Mouse (Mus musculus): ENCODE results near the gene Vps18. TPM values are rescaled to one million over a fixed set of nuclear protein-coding genes. Genes with fewer than 3 reads are reported as not detected.
A peak's percentile ranks its signal among the peaks of the same experiment; 100 is the strongest.

Vps18 gene
- polyA plus RNA-seq, 1 experiment from 2014 or later, result 18.3 TPM

DNA sequence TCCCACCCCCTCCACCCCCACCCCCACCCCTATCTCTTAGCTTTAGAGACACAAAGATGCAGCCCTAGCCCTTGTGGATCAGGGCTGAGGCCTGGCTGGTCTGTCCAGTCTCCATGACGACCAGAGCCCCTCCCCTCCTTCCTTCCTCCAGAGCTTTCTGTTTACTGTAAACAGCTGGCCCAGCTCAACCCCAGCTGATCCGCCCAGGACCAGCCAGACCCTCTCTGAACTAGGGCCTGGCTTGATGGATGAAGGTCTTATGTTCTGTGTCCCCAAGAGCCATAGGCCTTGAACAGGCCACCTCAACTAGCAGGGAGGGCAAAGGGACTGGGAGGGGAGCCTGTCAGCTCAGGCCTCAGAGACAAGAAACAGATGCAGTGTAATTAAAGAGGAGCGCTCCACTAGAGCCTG, 16.3 kb downstream of the Vps18 start:
- WGBS, result 14% methylated on average over 3 of the region's 3 CpGs
- no peak overlapping the region for H3K9ac ChIP-seq
- no peak overlapping the region for H3K4me2 ChIP-seq
- H3K4me1 ChIP-seq, result peaks cover 31% of the 10 kb centered on the region
- no peaks in the 10 kb centered on the region for H3K9me3 ChIP-seq
- H3K36me3 ChIP-seq, result no peaks in the 10 kb centered on the region
- no peaks in the 10 kb centered on the region for H3K27me3 ChIP-seq
- peak overlapping the region; percentile 37; the same call in 1 of the 2 replicates for H3K27ac ChIP-seq
- no peak overlapping the region for H3K4me3 ChIP-seq
- ATAC-seq (ENCODE audit: borderline replicate concordance, extremely low read depth, low FRiP score, low TSS enrichment), result peak; percentile 87

DNA sequence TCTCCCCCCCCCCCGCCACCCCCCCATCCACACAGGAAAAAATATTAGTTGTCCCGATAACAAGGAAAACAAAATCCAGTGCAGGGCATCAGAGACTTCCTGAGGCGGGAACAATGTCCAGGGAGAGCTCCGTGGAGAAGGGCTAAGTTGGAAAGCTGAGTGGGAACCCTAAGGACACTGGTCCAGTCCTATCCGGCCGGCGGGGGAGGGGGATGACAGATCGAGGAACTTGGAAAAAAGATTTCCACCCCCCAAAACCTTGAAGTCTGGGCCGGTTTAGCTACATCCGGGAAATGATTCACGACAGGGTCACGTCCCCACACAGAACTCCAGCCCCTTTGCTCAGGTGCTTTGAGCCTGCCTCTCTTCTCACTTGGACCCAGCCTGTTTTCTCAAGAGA, 23.0 kb downstream of the Vps18 start:
- H3K27me3 ChIP-seq, result no peaks in the 10 kb centered on the region
- no peak; the same call in 1 of the 2 replicates for ATAC-seq (ENCODE audit: borderline replicate concordance, extremely low read depth, low FRiP score, low TSS enrichment)
- peak overlapping the region; percentile 30 for H3K27ac ChIP-seq
- no peak overlapping the region for H3K9ac ChIP-seq
- H3K4me3 ChIP-seq, result no peak overlapping the region
- no peak overlapping the region for H3K4me2 ChIP-seq
- H3K36me3 ChIP-seq, result no peaks in the 10 kb centered on the region
- WGBS, result 28% methylated on average over 12 of the region's 12 CpGs
- no peaks in the 10 kb centered on the region for H3K9me3 ChIP-seq
- peaks cover 14% of the 10 kb centered on the region for H3K4me1 ChIP-seq

DNA sequence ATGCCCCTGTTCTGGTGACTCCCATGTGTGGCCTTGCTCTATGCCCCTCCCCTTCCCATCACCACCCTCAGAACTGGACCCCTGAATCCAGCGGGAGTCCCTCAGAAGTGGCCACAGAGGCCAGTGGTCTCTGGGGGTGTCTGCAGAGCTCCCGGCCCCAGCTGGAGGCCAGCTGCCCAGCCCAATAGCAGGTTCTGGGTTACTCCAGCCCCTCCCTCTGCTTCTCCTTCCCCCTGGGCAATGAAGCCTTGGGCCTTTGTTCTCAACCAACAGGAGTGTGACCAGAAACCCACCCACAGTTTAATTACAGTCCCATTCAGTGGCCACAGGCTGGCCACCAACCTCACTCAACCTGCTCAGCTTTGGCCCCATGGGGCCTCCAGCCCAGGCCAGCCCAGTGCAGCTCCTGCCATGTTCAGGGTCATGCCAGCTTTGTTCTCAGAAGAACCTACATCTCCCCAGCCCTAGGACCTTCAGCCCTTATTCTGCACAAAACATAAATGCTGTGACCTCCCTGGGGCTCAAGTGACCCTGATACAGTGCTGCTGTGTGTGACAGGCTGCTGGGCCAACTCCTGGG, 23.9 kb downstream of the Vps18 start:
- Histone ChIP-seq H3K4me2 (no peak overlapping the region), H3K36me3 (no peaks in the 10 kb centered on the region), H3K9me3 (no peaks in the 10 kb centered on the region), H3K4me3 (no peak overlapping the region), H3K9ac (no peak overlapping the region), H3K27me3 (no peaks in the 10 kb centered on the region), H3K27ac (no peak overlapping the region), H3K4me1 (peaks cover 14% of the 10 kb centered on the region)
- ATAC-seq (ENCODE audit: borderline replicate concordance, extremely low read depth, low FRiP score, low TSS enrichment), result no peak
- WGBS, result 67% methylated on average over 2 of the region's 2 CpGs

DNA sequence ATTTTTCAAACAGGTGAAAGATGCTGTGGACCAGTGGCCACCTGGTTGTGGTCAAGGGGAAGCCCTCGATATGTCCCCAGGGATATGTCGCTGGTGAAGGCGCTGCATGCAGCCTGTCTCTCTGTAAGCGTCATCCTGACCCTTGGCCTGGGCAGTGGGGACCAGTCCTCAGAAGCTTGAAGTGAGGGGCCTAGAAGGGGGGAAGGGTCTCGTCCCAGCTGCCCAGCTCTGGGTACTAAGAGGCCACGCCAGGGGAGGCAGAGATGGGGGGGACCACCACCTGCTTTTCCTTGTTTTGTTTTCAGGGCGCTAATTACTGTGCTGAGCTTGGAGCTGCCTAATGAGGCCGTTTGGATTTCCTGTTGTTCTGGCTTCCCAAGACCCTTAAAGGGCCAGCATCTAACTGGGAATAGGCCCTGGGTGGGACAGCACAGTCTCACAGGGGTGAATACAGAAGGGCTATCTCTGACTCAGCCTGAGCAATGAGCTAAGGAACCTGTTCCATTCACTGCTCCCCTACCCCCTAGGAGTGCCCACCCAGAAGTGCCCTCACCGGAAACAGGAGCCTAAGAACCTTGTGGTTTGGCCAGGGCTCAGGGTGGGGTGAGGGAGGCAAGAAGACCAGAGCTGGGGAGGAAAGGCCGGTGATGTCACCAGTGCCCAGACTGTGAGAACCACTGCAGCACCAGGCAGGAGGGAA, 25.4 kb downstream of the Vps18 start:
- H3K27ac ChIP-seq, result peak overlapping the region; percentile 70; the same call in 1 of the 2 replicates
- no peaks in the 10 kb centered on the region for H3K36me3 ChIP-seq
- H3K4me1 ChIP-seq, result peaks cover 14% of the 10 kb centered on the region
- no peaks in the 10 kb centered on the region for H3K9me3 ChIP-seq
- 0 out of 2 replicates have a peak, but pooled peaks have one; percentile 19 for ATAC-seq (ENCODE audit: borderline replicate concordance, extremely low read depth, low FRiP score, low TSS enrichment)
- H3K27me3 ChIP-seq, result no peaks in the 10 kb centered on the region
- H3K9ac ChIP-seq, result no peak overlapping the region
- 29% methylated on average over 10 of the region's 10 CpGs for WGBS
- no peak overlapping the region for H3K4me2 ChIP-seq
- H3K4me3 ChIP-seq, result no peak overlapping the region

DNA sequence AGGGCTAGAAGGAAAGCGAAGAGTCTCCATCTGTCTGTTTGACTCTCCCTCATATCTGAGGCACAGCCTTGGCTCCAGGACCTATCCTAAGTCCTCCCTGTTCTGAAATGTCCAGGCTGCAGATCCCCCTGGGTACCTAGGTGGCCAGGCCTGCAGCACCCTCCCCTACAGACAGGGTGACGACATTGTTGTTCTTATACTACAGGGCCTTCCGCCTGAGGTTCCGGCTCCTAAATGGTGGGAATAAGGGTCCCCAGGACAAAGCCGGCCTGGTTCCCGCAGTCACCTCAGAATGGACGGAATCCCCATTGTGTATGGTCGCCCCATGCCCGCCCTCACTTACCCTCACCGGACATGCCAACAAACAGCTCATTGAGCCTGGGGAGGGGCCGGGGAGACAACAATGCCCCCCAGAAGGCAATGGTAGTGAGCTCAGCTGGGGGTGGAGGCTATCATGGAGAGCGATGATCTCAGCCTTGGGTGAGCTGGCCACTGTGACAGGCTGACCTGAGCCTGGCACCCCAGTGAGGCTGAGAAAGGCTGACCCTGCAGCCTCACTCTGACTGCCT, 26.3 kb downstream of the Vps18 start:
- Histone ChIP-seq H3K4me3 (no peak overlapping the region), H3K27me3 (no peaks in the 10 kb centered on the region), H3K27ac (peak overlapping the region; percentile 70), H3K36me3 (no peaks in the 10 kb centered on the region), H3K4me1 (peaks cover 14% of the 10 kb centered on the region), H3K9me3 (no peaks in the 10 kb centered on the region), H3K4me2 (no peak overlapping the region), H3K9ac (no peak overlapping the region)
- no peak for ATAC-seq (ENCODE audit: borderline replicate concordance, extremely low read depth, low FRiP score, low TSS enrichment)
- 60% methylated on average over 12 of the region's 12 CpGs for WGBS

DNA sequence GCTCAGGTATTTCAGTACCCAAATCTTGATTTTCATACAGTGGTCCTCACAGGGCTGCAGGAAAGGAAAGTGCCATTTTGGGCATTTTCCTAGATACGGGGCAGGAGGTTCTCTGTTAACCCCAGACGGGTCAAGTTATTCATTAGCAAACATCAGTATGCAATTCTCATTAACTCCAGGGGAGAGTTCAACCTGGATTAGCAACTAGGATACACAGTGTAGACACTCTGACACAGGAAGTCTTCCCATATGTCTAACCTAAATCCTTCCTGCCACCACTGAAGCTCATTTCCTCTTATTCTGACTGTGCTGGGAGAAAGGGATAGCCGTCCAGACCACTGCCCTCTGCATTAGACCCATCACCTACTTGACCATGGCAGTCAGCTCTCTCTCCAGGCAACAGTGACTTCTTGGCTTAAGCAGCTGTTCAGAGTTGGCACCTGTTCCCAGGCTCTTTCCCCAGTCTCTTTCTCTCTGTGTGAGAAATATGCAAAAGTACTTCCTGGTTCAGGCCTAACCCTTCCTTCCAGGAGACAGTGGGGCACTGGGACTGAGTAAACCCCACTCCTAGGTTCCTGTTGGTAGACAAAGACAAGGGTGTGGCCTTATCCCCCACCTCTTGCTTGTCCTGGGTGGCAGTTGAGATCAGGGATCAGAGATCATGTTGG, 29.6 kb downstream of the Vps18 start:
- H3K27ac ChIP-seq, result no peak overlapping the region
- H3K9ac ChIP-seq, result no peak overlapping the region
- ATAC-seq (ENCODE audit: borderline replicate concordance, extremely low read depth, low FRiP score, low TSS enrichment), result no peak
- H3K4me1 ChIP-seq, result peaks cover 30% of the 10 kb centered on the region
- H3K4me2 ChIP-seq, result no peak overlapping the region
- H3K9me3 ChIP-seq, result no peaks in the 10 kb centered on the region
- no peaks in the 10 kb centered on the region for H3K36me3 ChIP-seq
- WGBS, result 58% methylated on average over 3 of the region's 3 CpGs
- peaks cover 28% of the 10 kb centered on the region for H3K27me3 ChIP-seq
- H3K4me3 ChIP-seq, result no peak overlapping the region

DNA sequence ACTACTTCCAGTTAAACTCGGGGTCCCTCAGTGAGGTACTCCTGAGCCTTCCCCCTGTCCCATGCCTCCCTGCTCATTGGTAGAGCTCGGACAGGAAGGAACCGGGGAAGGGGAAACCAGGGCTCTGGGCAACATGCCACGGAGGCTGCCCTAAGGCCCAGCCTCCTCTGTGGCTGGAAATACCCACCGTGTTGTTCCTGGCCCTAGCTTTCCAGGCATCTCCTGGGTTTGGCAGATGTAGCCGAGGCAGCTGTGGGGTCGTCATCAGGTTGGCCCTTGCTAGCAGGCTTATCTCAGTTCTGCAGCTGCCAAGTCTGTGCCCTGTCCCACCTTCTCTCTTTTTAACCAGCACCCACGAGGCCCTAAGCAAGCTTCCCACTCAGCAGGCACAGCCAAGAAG, 32.0 kb downstream of the Vps18 start:
- Histone ChIP-seq H3K9me3 (no peaks in the 10 kb centered on the region), H3K27ac (peak overlapping the region; percentile 2), H3K36me3 (no peaks in the 10 kb centered on the region), H3K9ac (no peak overlapping the region), H3K4me3 (no peak overlapping the region), H3K27me3 (peaks cover 51% of the 10 kb centered on the region), H3K4me2 (no peak overlapping the region), H3K4me1 (peaks cover 47% of the 10 kb centered on the region)
- 53% methylated on average over 8 of the region's 8 CpGs for WGBS
- no peak for ATAC-seq (ENCODE audit: borderline replicate concordance, extremely low read depth, low FRiP score, low TSS enrichment)

DNA sequence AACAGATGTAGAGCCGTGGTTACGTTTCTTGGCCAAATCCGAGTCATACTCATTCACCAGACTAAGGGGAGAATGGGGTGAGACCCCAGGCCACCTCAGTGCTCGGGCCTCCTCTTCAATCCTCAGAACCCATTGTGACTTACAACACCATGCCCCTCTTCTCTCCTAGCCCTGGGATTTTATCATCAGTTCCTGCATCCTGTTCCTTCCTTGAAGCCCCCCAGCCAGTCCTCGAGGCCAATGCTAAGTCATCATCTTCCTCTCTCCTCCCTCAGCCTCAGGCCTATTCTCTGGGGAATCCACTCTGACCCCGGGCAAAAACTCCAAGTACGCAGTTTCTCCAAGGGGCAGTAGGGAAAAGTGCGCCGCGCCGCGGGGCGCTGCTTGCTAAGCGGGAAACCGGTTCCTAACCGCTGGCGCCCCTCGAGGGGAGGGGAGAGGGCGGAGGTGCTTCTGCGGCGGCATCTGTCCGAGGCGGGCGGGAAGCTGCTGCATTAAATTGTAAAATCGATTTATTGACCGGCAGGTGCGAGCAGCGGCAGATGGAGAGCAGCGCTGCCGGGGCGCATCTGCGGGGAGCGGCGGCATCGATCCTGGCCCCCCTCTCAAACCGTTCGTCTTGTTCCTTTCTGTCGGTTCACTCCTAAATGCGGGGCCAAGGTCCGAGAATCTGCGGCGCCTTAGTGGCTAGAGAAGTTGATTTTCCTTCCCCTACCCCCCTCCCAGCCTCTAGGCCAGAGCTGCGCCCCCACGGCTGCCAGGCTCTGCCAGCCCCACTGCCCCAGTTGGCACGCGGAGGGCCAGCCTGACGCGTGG, 33.4 kb downstream of the Vps18 start:
- Histone ChIP-seq H3K9me3 (no peaks in the 10 kb centered on the region), H3K27ac (no peak overlapping the region), H3K4me2 (peak overlapping the region; percentile 74), H3K4me3 (peak overlapping the region; percentile 28), H3K27me3 (peaks cover 65% of the 10 kb centered on the region), H3K36me3 (no peaks in the 10 kb centered on the region), H3K4me1 (peaks cover 61% of the 10 kb centered on the region), H3K9ac (peak overlapping the region; percentile 32)
- no peak for ATAC-seq (ENCODE audit: borderline replicate concordance, extremely low read depth, low FRiP score, low TSS enrichment)
- 6% methylated on average over 48 of the region's 48 CpGs for WGBS

DNA sequence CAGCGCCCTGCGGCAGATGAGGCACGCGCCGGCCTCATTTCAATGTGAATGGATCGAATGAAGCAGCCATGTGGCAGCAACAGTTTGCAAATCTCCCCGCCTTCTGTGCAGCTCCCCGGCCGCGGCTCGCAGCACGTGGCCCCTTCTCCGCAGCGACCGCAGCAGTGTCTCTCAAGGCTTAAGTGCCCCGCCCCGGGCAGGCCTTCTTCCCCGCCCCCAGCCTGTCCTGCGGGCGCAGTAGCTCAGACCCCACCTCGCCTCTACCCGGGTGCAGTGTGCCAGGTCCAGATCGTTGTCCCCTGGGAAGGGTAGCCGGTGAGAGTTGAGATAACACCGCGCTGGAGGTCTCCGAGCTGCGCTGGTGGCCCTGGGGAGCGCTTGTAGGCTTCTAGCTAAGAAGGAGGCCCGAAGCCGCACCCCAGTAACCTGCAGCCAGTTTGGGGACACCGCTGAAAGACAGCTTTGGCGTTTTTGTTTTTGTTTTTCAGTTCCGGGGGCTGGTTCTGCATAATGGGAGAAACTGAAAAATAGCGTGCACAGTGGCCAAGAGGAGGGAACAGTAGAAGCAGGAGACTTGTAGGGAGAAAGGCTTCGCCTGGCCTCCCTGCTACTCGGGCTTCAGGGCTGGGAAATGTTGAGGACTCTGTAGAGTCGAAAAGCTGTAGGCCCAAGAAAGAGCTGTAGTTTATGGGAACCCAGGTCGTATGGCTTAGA, 34.2 kb downstream of the Vps18 start:
- Histone ChIP-seq H3K36me3 (no peaks in the 10 kb centered on the region), H3K27me3 (peaks cover 73% of the 10 kb centered on the region), H3K9me3 (no peaks in the 10 kb centered on the region), H3K9ac (peak overlapping the region; percentile 32), H3K27ac (no peak overlapping the region), H3K4me2 (peak overlapping the region; percentile 74), H3K4me3 (peak overlapping the region; percentile 28), H3K4me1 (peaks cover 68% of the 10 kb centered on the region)
- peak; percentile 15; the same call in 1 of the 2 replicates for ATAC-seq (ENCODE audit: borderline replicate concordance, extremely low read depth, low FRiP score, low TSS enrichment)
- WGBS, result 12% methylated on average over 39 of the region's 39 CpGs

DNA sequence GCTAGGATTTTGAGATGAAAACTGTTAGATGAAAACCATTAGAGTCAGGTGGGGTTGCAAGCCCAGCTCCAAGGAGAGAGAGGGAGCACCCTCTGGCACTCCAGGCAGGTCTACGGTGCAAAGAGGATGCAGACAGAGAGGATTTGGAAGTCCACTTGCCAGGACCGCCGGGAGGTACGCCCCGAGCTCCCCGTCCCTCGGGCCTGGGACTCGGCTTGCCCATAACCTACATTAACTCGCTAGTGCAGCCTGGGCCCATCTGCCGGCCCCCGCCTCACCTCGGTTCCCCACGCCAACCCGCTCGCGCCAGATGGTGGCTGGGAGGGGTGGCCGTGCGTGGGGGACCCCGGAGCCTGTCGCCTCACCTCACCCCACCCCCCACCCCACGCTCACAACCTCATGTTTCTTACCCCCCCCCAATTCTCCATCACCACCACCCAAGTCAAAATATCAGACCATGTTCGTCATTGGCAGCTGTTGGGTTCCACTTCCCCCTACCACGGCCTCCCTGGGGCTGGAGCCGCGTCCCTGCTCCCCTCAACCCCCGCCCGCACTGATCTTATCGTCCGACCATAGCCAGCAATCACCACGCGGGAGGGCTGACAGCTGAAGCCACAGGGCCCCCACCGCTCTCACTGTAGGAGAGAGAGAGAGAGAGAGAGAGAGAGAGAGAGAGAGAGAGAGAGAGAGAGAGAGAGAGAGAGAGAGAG, 35.5 kb downstream of the Vps18 start:
- Histone ChIP-seq H3K4me2 (peak overlapping the region; percentile 93), H3K4me1 (peaks cover 79% of the 10 kb centered on the region), H3K9ac (no peak overlapping the region), H3K27me3 (peaks cover 84% of the 10 kb centered on the region), H3K9me3 (no peaks in the 10 kb centered on the region), H3K27ac (no peak overlapping the region), H3K36me3 (no peaks in the 10 kb centered on the region), H3K4me3 (peak overlapping the region; percentile 54)
- 9% methylated on average over 32 of the region's 32 CpGs for WGBS
- no peak for ATAC-seq (ENCODE audit: borderline replicate concordance, extremely low read depth, low FRiP score, low TSS enrichment)
